Mouse (Mus musculus) yolk sac, embryonic 10.5 days (tissue): ENCODE measurements around the gene Fam92a.
"Not testable (repeated sequence)": the region's sequence is repeated elsewhere in the genome, so short reads cannot be mapped to it uniquely, and the experiment has no call there.

Experiments used
- DNase-seq: peaks from one replicate; pipeline ENCODE4 v3.0.0-alpha.2; 2017; ENCODE audit warnings: low spot score

Fam92a gene

DNA sequence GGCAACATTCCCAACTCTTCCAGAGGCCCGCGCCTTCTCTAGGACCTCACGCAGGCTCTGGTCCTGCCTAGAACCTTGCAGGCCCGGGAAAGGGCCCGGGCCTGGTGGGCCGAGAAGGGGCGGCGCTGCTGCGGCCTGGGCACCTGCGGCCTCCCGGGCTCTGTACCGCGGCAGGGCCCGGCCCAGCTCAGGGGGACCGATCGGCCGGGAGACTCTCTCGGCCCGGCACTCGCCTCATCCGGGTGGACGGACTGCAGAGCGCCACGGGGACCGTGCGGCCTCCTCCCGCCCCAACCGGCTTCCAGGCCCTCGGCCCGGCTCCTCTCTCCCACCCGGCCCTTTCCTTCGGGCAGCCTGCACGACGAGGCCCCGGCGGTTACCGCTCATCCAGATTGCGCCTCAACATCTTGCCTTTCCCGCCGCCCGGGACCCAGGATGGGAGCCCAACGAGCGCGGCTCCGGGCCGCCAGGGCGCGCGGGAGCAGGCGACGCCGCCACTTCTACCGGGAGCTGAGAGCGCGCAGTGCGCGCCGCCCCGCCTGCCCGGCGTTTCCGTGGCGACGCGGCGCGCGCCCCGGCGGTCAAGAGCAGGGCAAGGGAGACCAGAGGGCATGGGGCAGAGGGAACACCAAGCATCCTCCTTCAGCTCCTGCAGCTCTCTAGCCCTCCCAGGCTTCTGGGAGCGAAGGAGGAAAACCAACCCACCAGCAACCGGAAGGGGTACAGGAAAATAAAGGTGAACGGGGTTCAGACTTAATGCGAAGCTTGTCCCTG lies at the start of gene Fam92a:
Gene Fam92a, minus strand, starts transcription at position 698 of the 774 bp plus-strand sequence.
- DNase-seq, result peak; percentile 75

DNA sequence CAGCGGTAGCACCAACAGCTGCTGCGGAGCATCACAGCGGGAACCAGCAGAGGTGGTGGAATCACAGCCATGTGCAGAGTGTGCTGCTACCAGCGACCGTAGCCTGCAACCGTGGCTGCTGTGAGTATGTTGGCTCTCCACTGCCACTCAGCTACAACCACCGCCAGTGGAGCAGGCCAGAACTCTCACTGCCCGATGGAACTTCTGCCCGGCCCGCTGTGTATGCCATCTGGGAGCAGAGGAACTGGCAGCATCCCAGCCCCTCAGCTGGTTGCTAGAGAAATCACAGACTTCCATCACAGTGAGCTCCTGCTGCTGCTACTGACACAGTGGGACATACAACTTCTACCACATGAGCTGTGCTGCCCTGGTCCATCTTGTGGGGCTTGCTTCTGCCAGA lies 7.2 kb upstream of the Fam92a start:
- DNase-seq, result no peak

DNA sequence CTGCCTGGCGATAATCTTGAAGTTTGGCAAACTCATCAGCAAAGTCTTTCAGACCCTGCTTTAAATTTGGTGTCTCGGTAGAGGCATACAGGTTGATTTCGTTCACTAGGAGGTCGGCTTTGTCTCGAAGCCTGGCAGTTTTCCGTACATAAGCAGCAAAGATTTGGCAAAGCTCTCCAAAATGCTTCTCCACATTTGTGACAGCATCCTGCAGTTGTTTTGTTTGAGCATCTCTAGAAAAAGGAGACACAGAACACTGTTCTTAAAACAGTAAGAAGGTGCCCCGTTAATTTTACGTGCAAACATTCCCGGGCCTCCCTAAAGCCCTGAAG lies 863 bp downstream of the Fam92a start:
- DNase-seq, result no peak

DNA sequence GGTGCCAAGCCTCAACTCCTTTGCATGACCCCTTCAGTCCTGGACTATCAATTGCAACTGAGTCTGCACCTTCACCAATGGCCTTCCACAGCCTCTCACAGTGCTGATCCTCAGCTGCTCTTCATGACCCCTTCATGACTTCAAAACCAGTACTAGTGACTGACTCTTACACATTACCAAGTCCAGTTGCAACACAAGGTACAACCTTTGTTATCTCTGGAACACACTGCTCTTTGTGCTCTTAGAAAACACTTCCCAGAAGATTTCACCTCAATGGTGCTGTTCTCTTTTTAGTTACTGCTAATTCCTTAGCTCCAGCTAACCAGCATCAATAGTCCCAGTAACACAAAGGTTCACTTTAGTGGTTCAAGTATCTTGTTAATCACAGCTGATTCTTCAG lies 24.2 kb downstream of the Fam92a start:
- DNase-seq, result no peak

DNA sequence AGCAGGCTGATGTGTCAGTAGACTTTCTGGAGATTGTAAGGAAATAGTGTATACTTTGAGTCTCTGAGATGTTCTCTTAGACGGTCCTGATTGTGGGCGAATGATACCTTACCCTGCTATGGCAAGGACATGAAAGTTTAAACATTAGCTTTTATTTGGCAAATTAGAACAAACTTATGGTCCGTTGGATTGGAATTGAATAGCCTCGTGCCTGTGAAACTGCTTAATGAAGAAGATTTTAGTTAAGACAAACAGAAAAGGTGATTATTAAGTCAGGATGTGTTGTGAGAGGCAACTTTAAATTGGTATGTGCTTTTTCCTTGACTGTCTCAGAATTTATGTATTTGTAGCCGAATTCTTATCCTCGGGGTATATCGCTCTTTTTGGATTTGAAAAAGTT lies 30.3 kb downstream of the Fam92a start:
- DNase-seq, result not testable (repeated sequence)

DNA sequence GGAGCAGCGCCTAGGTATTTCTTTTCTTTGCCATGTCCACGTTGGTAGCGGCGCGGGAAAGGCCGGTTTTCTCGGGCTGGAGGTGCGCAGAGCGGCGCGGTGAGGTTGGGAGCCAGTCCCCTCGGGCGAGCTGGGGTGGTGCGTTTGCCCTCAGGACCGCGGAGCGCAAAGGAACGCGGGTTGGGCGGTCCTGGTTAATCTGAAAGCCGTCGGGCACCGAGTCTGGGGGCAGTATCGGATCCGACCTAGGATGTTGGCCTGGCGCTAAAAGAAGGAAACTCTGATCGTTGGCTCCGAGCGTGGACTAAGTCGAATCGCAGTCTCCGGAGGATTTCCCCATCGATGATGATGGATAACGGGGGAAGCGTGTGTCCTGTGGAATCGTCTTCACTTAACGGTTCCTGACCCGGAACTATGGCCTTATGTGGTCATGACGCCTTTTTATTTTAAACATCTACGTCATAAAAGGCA lies 31.2 kb downstream of the Fam92a start:
- DNase-seq, result not testable (repeated sequence)

DNA sequence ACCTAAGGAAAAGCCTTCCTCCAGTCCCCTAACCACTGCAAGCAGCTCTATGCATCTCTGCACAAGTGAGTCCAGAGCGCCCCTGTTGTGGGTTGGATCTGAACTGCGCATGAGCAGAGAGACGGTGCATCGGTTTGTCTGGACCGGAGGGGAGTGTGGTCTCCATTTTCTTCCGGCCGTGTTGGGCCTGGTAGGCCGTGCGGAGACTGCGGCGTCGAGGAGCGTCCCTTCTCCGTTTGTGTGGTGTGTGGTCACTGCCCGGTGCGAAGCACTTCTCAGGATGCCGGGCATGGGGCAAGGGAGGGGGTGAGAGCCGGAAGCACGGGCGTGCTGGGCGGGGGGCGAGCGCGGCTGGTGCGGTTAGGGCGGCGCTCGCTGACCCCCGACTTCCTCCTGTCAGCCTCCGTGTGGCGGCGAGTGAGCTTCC lies 31.7 kb downstream of the Fam92a start, which contains the start of gene Rbm12b1:
Gene Rbm12b1, plus strand, starts transcription at position 124 of the 427 bp plus-strand sequence.
- peak; percentile 82 for DNase-seq
